Mouse (Mus musculus) CD4-positive, CD25-positive, alpha-beta regulatory T cell, adult 4 months (primary cell): ENCODE results near the gene Slc2a12. TPM values are rescaled to one million over a fixed set of nuclear protein-coding genes. Genes with fewer than 3 reads are reported as not detected.

Experiments
- ATAC-seq: one replicate; pipeline ENCODE4 v1.8.0; 2017
- polyA plus RNA-seq, 2 experiments: library from polyadenylated mRNA; unstranded; fragments of 100-300 nt; shearing (Covaris generic); gene quantifications; one replicate each; pipeline ENCODE4 v1.2.1; 2017

Slc2a12 gene
- polyA plus RNA-seq = not detected

GRCm38 (mm10) chr10:22644853-22645491, at the start of gene Slc2a12:
TSS of gene Slc2a12 (plus strand) at chr10:22645011.
- no peak for ATAC-seq

DNA sequence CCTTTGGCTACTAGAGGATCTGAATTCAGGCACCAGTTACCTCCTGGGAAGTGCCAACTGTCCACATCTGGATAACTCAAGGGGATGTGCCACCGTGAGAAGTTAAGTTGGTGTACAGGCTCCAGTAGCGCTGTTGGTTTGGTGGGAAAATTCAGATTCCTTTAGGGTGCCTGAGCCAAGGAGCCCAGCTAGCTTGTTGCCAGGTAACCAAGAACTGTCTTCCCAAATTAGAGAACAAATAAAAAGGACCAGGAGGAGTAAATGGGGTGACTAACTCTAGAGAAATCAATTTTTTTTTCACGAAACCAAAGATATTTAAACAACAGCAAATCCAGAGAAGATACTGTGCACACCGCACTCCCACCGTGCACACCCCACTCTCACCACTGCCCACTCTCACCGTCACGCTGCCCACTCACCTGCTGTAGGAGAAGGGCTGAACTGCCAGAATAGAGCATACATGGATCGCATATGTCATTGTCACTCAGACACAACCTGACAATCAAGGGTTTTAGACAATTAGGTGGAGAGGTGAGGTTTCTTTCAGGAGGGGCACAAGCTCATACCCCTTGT, 45.8 kb upstream of the Slc2a12 start:
- no peak for ATAC-seq

- ATAC-seq = no peak
Observed at GRCm38 (mm10) chr10:22601046-22601445, 43.8 kb upstream of the Slc2a12 start.

DNA sequence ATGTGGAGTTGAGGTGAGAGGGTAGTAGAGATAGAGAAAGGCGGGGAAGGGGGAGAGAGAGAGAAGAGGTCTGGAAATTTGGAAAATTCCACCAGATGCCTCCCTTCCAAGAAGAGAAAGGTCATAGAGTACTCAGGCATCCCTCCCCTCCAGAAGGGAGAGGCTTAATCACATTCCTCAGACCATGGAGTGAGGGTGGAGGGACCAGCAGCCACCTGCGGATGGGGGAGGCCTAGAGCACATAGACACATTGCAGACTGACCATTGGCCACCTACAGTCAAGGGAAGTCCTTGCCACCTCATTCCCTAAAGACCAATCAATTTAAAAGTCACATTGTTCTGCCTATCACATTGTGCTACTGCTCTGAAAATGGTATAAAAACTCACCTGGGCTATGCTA, 40.0 kb upstream of the Slc2a12 start:
- no peak for ATAC-seq

- ATAC-seq = no peak
Observed at GRCm38 (mm10) chr10:22608273-22608672, 36.5 kb upstream of the Slc2a12 start.

- ATAC-seq = no peak
Observed at GRCm38 (mm10) chr10:22608799-22609357, 35.9 kb upstream of the Slc2a12 start.

DNA sequence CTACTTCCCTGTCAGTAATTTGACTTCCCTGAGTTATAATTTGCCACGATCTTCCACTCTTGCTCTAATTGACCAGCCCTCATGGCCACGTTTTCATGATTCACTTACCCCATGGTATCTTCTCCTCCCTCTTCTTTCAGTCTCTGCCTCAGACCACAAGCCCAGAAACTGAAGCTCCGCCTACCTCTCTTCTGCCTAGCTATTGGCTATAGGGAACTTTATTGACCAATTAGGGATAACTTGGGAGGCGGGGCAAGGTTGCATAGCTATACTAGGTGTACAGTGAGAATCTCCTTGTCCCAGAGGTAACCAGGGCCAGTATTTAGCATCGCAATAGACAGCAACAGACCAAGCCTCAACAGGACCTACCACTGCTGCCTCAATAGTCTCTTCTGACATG, 31.5 kb upstream of the Slc2a12 start:
- ATAC-seq = no peak

DNA sequence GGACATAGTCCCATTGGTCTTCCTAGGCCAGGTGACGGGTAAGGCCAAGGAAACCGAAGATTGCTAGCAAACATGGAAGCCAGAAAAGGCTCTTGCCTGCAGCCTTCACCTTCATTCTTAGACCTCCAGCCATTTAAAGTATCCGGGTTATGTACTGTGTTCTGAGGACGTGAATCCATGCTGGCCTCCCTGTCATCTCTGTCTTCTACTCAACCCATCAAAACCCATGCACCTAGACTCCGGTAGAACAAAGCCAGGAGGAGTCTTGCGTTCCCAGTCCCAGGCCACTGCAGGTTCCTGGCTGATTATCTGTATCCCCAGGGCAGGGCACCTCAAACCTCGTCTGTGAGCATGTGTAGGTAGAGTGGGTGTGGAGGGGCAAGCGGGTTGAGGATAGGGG, 30.3 kb upstream of the Slc2a12 start:
- ATAC-seq = no peak

DNA sequence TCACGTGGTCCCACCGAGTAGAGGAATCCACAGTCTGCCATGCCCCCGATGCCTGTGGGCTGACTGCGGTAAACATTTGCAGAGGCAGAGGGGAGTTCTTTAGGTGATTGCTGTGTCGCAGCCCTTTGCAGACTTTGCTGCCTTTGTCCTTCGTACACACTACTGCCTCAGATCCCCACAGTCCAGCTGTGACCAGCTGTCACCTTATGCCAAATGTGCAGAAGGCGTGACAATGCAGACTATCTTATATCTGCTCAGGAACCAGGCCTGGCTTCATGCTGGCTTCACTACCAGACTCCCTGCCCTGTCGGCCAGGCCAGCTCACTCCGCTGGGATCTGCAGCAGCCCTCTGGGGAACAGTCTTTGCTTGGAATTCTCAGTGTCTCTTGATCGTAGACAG, 29.5 kb upstream of the Slc2a12 start:
- no peak for ATAC-seq

- ATAC-seq = no peak
Observed at GRCm38 (mm10) chr10:22618842-22619241, 26.0 kb upstream of the Slc2a12 start.

DNA sequence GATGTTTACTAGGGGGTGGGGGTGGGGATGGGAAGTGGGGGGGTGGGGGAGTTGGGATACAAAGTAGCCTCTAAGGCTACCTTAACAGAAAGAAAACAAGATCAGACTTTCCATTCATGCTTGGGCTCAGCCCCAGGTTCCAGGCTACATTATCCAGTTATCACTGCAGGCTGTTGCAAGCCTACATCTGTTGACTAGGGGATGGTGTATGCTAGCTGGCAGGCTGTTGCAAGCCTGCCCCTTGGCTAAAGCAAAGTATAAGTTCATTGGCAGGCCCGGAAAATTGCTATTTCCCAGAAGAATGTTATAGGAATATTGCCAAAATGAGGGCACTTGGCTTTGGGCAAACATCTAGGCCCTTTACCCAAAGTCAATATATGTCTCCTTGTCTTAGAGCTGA, 16.0 kb upstream of the Slc2a12 start:
- no peak for ATAC-seq

- no peak for ATAC-seq
Observed at GRCm38 (mm10) chr10:22631103-22631502, 13.7 kb upstream of the Slc2a12 start.

GRCm38 (mm10) chr10:22631528-22631927, 13.3 kb upstream of the Slc2a12 start:
- no peak for ATAC-seq

DNA sequence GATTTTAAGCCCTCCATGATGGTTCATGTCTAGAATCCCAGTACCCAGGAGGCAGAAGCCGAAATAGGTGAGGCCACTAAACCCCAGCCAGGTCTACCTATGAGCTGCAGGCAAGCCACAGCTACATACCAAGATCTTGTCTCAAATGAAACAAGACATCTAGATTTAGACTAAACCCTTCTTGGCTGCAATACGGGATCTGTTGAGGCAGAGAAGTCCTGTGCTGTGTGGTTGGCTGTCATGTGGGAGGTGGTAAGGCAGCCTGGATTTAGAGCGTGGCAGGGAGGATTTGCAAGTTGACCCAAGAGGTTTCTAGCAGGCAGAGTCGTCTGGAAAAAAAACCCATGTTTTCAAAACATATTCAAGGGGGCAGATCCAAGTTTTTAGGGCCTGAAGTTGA, 12.9 kb upstream of the Slc2a12 start:
- no peak for ATAC-seq

DNA sequence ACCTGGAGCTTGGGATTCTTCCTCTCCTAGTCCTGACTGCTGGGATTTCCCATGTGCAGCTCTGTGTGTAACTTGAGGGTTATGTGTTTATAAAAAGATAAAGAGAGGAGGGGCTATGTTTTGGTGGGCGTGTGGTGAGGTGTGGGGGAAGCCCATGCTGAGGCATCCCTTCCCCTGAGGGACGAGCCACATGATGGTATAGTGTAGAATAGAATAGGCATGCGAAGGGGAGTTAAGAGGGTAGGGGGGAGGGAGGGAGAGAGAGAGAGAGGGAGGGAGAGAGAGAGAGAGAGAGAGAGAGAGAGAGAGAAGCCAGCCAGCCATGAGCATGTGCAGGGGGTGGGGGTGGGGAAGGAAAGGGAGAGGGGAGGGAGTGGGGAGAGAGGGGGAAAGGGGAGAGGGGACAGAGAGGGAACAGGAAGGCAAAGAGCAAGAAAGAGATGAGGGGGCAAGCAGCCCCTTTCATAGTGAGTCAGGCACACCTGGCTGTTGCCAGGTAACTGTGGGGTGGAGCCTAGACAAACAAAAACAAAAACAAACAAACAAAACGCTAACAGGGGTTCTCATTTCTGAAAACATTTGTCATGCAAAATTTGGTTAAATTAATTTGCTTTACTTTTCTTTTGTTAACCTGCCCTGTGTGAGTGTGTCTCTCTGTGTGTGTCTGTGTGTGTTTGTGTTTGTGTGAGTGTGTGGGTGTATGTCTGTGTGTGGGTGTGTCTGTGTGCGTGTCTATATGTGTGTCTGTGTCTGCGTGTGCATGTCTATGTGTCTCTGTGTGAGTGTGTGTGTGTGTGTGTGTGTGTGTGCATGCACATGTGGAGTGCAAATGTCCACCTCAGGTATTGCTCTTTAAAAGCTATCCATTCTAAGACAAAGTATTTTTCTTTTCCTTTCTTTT, 11.2 kb upstream of the Slc2a12 start:
- no peak for ATAC-seq

- ATAC-seq = no peak
Observed at GRCm38 (mm10) chr10:22637241-22637640, 7.6 kb upstream of the Slc2a12 start.

GRCm38 (mm10) chr10:22644171-22644570, 640 bp upstream of the Slc2a12 start:
- ATAC-seq = no peak

DNA sequence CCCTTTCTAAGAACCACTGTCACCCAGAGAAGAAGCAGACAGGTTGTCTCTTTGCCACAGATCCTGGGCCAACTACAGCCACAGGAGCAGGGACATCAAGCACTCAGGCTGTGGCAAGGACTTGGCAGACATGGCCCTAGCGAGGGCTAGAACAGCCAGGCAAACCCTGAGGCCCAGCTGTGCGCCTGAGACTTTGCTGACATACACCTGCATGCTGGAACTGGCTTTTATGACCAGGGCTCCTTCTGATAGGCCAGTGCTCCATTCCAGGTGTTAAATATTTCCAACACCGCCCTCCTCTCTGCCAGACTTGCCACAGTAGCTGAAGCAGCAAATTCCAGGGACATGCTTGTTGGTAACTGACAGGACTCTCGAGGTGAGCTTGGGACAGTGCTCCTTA, 3.9 kb downstream of the Slc2a12 start:
- ATAC-seq = no peak

GRCm38 (mm10) chr10:22653820-22654219, 9.0 kb downstream of the Slc2a12 start:
- no peak for ATAC-seq

- ATAC-seq = no peak
Observed at GRCm38 (mm10) chr10:22658534-22659385, 13.9 kb downstream of the Slc2a12 start.

DNA sequence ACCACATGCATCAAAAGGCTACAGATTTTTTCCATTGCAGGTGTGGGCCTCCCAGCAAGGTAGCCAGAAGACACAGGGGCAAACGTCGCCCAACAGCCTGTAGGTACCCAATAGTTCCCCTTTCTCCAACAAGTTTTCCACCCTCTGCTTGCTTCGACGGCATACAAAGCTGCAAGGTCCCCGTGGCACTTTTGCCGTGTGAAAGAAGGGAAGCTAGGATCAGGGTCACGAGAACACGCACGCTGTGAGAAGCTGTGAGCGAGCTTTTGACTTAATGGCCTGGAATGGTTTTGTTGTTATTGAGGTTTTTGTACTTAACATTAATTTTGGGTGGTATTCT, 14.5 kb downstream of the Slc2a12 start:
- no peak for ATAC-seq

- no peak for ATAC-seq
Observed at GRCm38 (mm10) chr10:22660286-22661000, 15.6 kb downstream of the Slc2a12 start.
